Mouse (Mus musculus) duodenum, adult 2 months (tissue): ENCODE measurements around the gene Gm4858. TPM values are rescaled to one million over a fixed set of nuclear protein-coding genes. Genes with fewer than 3 reads are reported as not detected.

Source experiments
- polyA plus RNA-seq: library from polyadenylated mRNA; depleted of rRNA; stranded (reverse); fragments of >200 nt; gene quantifications from 2 replicates; pipeline ENCODE4 v1.2.3, GENCODE M21; 2012; ENCODE audit warnings: low replicate concordance; rRNA removed

The Gm4858 gene
- not detected in 2 replicates for polyA plus RNA-seq

DNA sequence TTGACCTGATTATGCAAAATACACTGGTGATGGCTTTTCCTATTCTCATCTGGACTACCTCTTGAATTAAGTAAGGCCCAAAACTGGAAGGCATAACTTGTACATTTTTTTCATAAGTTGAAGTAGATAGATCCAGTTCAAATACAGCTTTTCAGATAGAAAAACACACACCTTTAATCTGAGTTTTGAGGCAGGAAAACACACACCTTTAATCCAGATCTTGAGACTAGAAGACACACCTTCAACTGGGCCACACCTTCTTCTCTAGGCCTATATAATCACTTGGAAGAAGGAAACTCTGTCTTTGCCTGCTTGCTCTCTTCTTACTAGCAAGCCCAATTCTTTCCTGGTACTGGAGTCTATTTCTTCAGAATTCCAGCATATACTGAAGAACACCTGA, at the start of gene Gm4858:
Gene Gm4858 (plus strand): TSS at position 301 of the 400 bp plus-strand sequence.

DNA sequence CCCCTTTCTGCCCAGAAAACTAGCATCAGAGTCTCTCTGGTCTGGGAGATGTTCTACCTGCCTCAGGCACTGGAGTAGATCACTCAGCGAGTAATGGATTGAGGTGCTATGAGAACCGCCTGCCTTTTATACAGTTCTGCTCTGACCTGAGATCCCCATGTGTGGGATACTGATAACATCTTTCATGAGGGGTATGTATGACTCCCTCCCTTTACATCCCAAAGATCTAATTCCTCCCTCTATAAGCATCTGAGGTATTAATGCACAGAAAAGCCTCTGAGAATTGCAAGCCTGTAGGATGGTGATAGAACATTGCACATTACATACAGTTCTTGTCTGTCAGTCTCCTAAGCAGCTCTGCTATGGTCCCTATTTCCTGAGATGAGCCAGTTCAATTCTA, 49.7 kb upstream of the Gm4858 start, which contains the start of gene Lce1m:
Gene Lce1m (minus strand): TSS at position 101 of the 400 bp plus-strand sequence.

Other genes with a start within 250 kb of the Gm4858 start
- gene Kprp, start 241.6 kb upstream of the Gm4858 start, polyA plus RNA-seq, result not detected in 2 replicates
- not detected in 2 replicates for gene Lce1l, start 217.5 kb upstream of the Gm4858 start, polyA plus RNA-seq
- not detected in 2 replicates for gene 2310050C09Rik, start 198.6 kb upstream of the Gm4858 start, polyA plus RNA-seq
- not detected in 2 replicates for gene Lce3a, start 142.6 kb upstream of the Gm4858 start, polyA plus RNA-seq
- gene Lce3b, start 135.8 kb upstream of the Gm4858 start, polyA plus RNA-seq, result not detected in 2 replicates
- gene Lce3c, start 124.3 kb upstream of the Gm4858 start, polyA plus RNA-seq, result not detected in 2 replicates
- not detected in 2 replicates for gene Lce3d, start 111.4 kb upstream of the Gm4858 start, polyA plus RNA-seq
- gene Lce3e, start 101.8 kb upstream of the Gm4858 start, polyA plus RNA-seq, result not detected in 2 replicates
- not detected in 2 replicates for gene Lce3f, start 76.6 kb upstream of the Gm4858 start, polyA plus RNA-seq
- 0.17 TPM in 1 of 2 replicates, not detected in the other for gene Crct1, start 53.1 kb upstream of the Gm4858 start, polyA plus RNA-seq
- gene Lce1m, start 49.8 kb upstream of the Gm4858 start, polyA plus RNA-seq, result not detected in 2 replicates
- not detected in 2 replicates for gene Crnn, start 76.0 kb downstream of the Gm4858 start, polyA plus RNA-seq
- not detected in 2 replicates for gene Flg2, start 128.5 kb downstream of the Gm4858 start, polyA plus RNA-seq
- gene Flg, start 204.7 kb downstream of the Gm4858 start, polyA plus RNA-seq, result 0.07 TPM in 1 of 2 replicates, not detected in the other